Comparison of ENCODE assay signal across 8 mouse cellular contexts in genomic region chr4:43045285-43045658, GRCm38 (mm10). TPM values are rescaled to one million over a fixed set of nuclear protein-coding genes. Genes with fewer than 3 reads are reported as not detected.
DNase-seq lines count a peak whose midpoint lies in the region; ATAC-seq and TF ChIP-seq lines count a peak whose summit lies in the region.

No protein-coding gene starts in this region.

- ATAC-seq in hindbrain, embryonic 12.5 days (ENCODE audit: low FRiP score), result no peak; the same call in none of the 2 replicates
- no peak; the same call in 1 of the 2 replicates for ATAC-seq in midbrain, embryonic 12.5 days (ENCODE audit: low FRiP score, low read depth)

- peak overlapping the region; percentile 71 for H3K4me2 ChIP-seq in hindbrain, embryonic 12.5 days (replicated peaks)
- peak overlapping the region; percentile 63 for H3K4me2 ChIP-seq in midbrain, embryonic 12.5 days (replicated peaks)

- H3K4me3 ChIP-seq in kidney, adult 2 months (ENCODE audit: insufficient read depth, low read depth, low read length), result peak overlapping the region; percentile 63
- peak overlapping the region; percentile 81 for H3K4me3 ChIP-seq in bone marrow, adult 2 months (replicated peaks; ENCODE audit: control insufficient read depth, low read depth, low read length)
- peak overlapping the region; percentile 55 for H3K4me3 ChIP-seq in hindbrain, embryonic 12.5 days
- peak overlapping the region; percentile 52 for H3K4me3 ChIP-seq in midbrain, embryonic 12.5 days

- WGBS in kidney, adult 2 months, result 3% methylated on average over 13 of the region's 13 CpGs
- WGBS in bone marrow, adult 2 months, result 5% methylated on average over 13 of the region's 13 CpGs
- WGBS in hindbrain, embryonic 12.5 days, result 6% methylated on average over 13 of the region's 13 CpGs
- 4% methylated on average over 13 of the region's 13 CpGs for WGBS in midbrain, embryonic 12.5 days

- peaks cover 3% of the 10 kb centered on the region for H3K4me1 ChIP-seq in kidney, adult 2 months (ENCODE audit: control insufficient read depth, insufficient read depth, low read length)
- no peaks in the 10 kb centered on the region; the same call in 1 of the 2 replicates for H3K4me1 ChIP-seq in bone marrow, adult 2 months (ENCODE audit: control insufficient read depth, insufficient read depth, low read length)
- peaks cover 40% of the 10 kb centered on the region for H3K4me1 ChIP-seq in hindbrain, embryonic 12.5 days
- H3K4me1 ChIP-seq in midbrain, embryonic 12.5 days, result peaks cover 40% of the 10 kb centered on the region

- no peak for TF ChIP-seq CTCF in kidney, adult 2 months (conservative IDR thresholded peaks at IDR 0.05; ENCODE audit: insufficient read depth, insufficient read length, low read depth, low read length)
- TF ChIP-seq CTCF in bone marrow, adult 2 months (IDR thresholded peaks at IDR 0.05; ENCODE audit: control insufficient read depth, insufficient read depth, low read length), result no peak

- peak overlapping the region; percentile 85 for H3K27ac ChIP-seq in kidney, adult 2 months (ENCODE audit: insufficient read depth, low read depth, low read length)
- H3K27ac ChIP-seq in bone marrow, adult 2 months (ENCODE audit: control insufficient read depth, insufficient read depth, low read depth, low read length, poor library complexity), result peak overlapping the region; percentile 65
- peak overlapping the region; percentile 96 for H3K27ac ChIP-seq in hindbrain, embryonic 12.5 days
- H3K27ac ChIP-seq in midbrain, embryonic 12.5 days (replicated peaks), result peak overlapping the region; percentile 99

- peak overlapping the region; percentile 75 for H3K9ac ChIP-seq in hindbrain, embryonic 12.5 days
- peak overlapping the region; percentile 68 for H3K9ac ChIP-seq in midbrain, embryonic 12.5 days (replicated peaks)

- H3K9me3 ChIP-seq in hindbrain, embryonic 12.5 days (replicated peaks), result no peaks in the 10 kb centered on the region
- H3K9me3 ChIP-seq in midbrain, embryonic 12.5 days, result no peaks in the 10 kb centered on the region

- no peak for DNase-seq in kidney, adult 2 months
- no peak for DNase-seq in kidney, adult 8-10 months
- DNase-seq in cerebellum, adult 9-11 months, result no peak
- no peak for DNase-seq in left cerebral cortex, postnatal 25 days (ENCODE audit: low spot score in 2 of 2)
- no peak for DNase-seq in urinary bladder, postnatal 10 days (ENCODE audit: low spot score)

- TF ChIP-seq POLR2A in kidney, adult 2 months (IDR thresholded peaks at IDR 0.05; ENCODE audit: low read depth, low read length), result no peak
- TF ChIP-seq POLR2A in bone marrow, adult 2 months (IDR thresholded peaks at IDR 0.05; ENCODE audit: borderline replicate concordance, control insufficient read depth, low read depth, low read length), result no peak

- intact Hi-C loops in left cerebral cortex, postnatal 25 days (cut with DNase I), result loop anchor here (5.0 kb wide), 3 partner anchors 72 to 377 kb away; no protein-coding TSS in a partner anchor

- H3K36me3 ChIP-seq in kidney, adult 2 months (ENCODE audit: control insufficient read depth, insufficient read depth, low read length), result no peaks in the 10 kb centered on the region
- H3K36me3 ChIP-seq in hindbrain, embryonic 12.5 days, result no peaks in the 10 kb centered on the region
- H3K36me3 ChIP-seq in midbrain, embryonic 12.5 days, result no peaks in the 10 kb centered on the region

- H3K27me3 ChIP-seq in kidney, adult 2 months (replicated peaks; ENCODE audit: control insufficient read depth, insufficient read depth, low read length), result no peaks in the 10 kb centered on the region
- H3K27me3 ChIP-seq in hindbrain, embryonic 12.5 days, result no peaks in the 10 kb centered on the region
- H3K27me3 ChIP-seq in midbrain, embryonic 12.5 days, result no peaks in the 10 kb centered on the region

RNA-seq across cellular contexts. Expression of gene Fam214b, which starts 0.7 kb away (rescaled TPM):
- 14.4 and 15.6 TPM in 2 replicates for polyA plus RNA-seq in kidney, adult 2 months (2012; rRNA removed)
- polyA plus RNA-seq in bone marrow, adult 2 months (2011; ENCODE audit: insufficient read depth, insufficient read length, low replicate concordance, missing spikeins), result 46.2 and 77.6 TPM in 2 replicates
- 36.2 and 36.6 TPM in 2 replicates for polyA plus RNA-seq in hindbrain, embryonic 12.5 days (2016; fragmentation: Nextera tagmentation; extraction: Ambion mirVana)
- polyA plus RNA-seq in midbrain, embryonic 12.5 days (2016; fragmentation: Nextera tagmentation; extraction: Ambion mirVana), result 51.2 and 51.8 TPM in 2 replicates
- 10 to 100 TPM; 31.7 to 32.4 TPM for total RNA-seq in left cerebral cortex, postnatal 25 days (2021)

RNA-seq across cellular contexts. Expression of gene Unc13b, which starts 13.5 kb away (rescaled TPM):
- polyA plus RNA-seq in kidney, adult 2 months (2012; rRNA removed), result 5.0 and 5.5 TPM in 2 replicates
- 0.61 and 3.8 TPM in 2 replicates for polyA plus RNA-seq in bone marrow, adult 2 months (2011; ENCODE audit: insufficient read depth, insufficient read length, low replicate concordance, missing spikeins)
- 27.8 and 29.4 TPM in 2 replicates for polyA plus RNA-seq in hindbrain, embryonic 12.5 days (2016; fragmentation: Nextera tagmentation; extraction: Ambion mirVana)
- polyA plus RNA-seq in midbrain, embryonic 12.5 days (2016; fragmentation: Nextera tagmentation; extraction: Ambion mirVana), result 24.6 and 30.7 TPM in 2 replicates
- 10 to 100 TPM; 56.7 to 60.5 TPM for total RNA-seq in left cerebral cortex, postnatal 25 days (2021)

RNA-seq across cellular contexts. Expression of gene Stoml2, which starts 13.8 kb away (rescaled TPM):
- polyA plus RNA-seq in kidney, adult 2 months (2012; rRNA removed), result 103 and 118 TPM in 2 replicates
- 40.9 and 48.4 TPM in 2 replicates for polyA plus RNA-seq in bone marrow, adult 2 months (2011; ENCODE audit: insufficient read depth, insufficient read length, low replicate concordance, missing spikeins)
- 243 and 249 TPM in 2 replicates for polyA plus RNA-seq in hindbrain, embryonic 12.5 days (2016; fragmentation: Nextera tagmentation; extraction: Ambion mirVana)
- 281 and 296 TPM in 2 replicates for polyA plus RNA-seq in midbrain, embryonic 12.5 days (2016; fragmentation: Nextera tagmentation; extraction: Ambion mirVana)
- total RNA-seq in left cerebral cortex, postnatal 25 days (2021), result 100 to 1,000 TPM; 101 to 114 TPM

RNA-seq across cellular contexts. Expression of gene Pigo, which starts 19.7 kb away (rescaled TPM):
- 24.6 and 28.4 TPM in 2 replicates for polyA plus RNA-seq in kidney, adult 2 months (2012; rRNA removed)
- polyA plus RNA-seq in bone marrow, adult 2 months (2011; ENCODE audit: insufficient read depth, insufficient read length, low replicate concordance, missing spikeins), result 14.7 and 23.6 TPM in 2 replicates
- polyA plus RNA-seq in hindbrain, embryonic 12.5 days (2016; fragmentation: Nextera tagmentation; extraction: Ambion mirVana), result 25.2 and 28.9 TPM in 2 replicates
- polyA plus RNA-seq in midbrain, embryonic 12.5 days (2016; fragmentation: Nextera tagmentation; extraction: Ambion mirVana), result 25.2 and 27.5 TPM in 2 replicates
- total RNA-seq in left cerebral cortex, postnatal 25 days (2021), result 10 to 100 TPM; 26.2 to 30.7 TPM

RNA-seq across cellular contexts. Expression of gene Fancg, which starts 35.0 kb away (rescaled TPM):
- polyA plus RNA-seq in kidney, adult 2 months (2012; rRNA removed), result 6.8 and 7.1 TPM in 2 replicates
- polyA plus RNA-seq in bone marrow, adult 2 months (2011; ENCODE audit: insufficient read depth, insufficient read length, low replicate concordance, missing spikeins), result 12.8 and 19.0 TPM in 2 replicates
- 20.5 and 21.6 TPM in 2 replicates for polyA plus RNA-seq in hindbrain, embryonic 12.5 days (2016; fragmentation: Nextera tagmentation; extraction: Ambion mirVana)
- 18.3 and 24.0 TPM in 2 replicates for polyA plus RNA-seq in midbrain, embryonic 12.5 days (2016; fragmentation: Nextera tagmentation; extraction: Ambion mirVana)
- 10 to 100 TPM in 1 of 2 experiments, 1 to 10 TPM in 1; 9.1 to 12.1 TPM for total RNA-seq in left cerebral cortex, postnatal 25 days (2021)
